Mouse (Mus musculus) CD4-positive helper T cell, adult 2 months (primary cell): ENCODE results near the gene Hp1bp3.
A peak's percentile ranks its signal among the peaks of the same experiment; 100 is the strongest.

Experiments used
- DNase-seq: peaks from one replicate; pipeline ENCODE4 v3.0.0-alpha.2; 2012; ENCODE audit warnings: low read depth, missing footprints, low spot score

Gene Hp1bp3

GRCm38 (mm10) chr4:138222396-138222795 is 6.3 kb downstream of the Hp1bp3 start:
- DNase-seq = peak; percentile 53

- peak; percentile 43 for DNase-seq
Observed at GRCm38 (mm10) chr4:138223623-138224022, 7.5 kb downstream of the Hp1bp3 start.

GRCm38 (mm10) chr4:138246756-138247665 is 30.9 kb downstream of the Hp1bp3 start:
- DNase-seq = peak; percentile 23

GRCm38 (mm10) chr4:138250088-138250960 is 34.2 kb downstream of the Hp1bp3 start, which contains the start of the genes Sh2d5 and Kif17:
Gene Sh2d5, plus strand, starts transcription at chr4:138250403.
Gene Kif17, plus strand, starts transcription at chr4:138250435.
- DNase-seq = peak; percentile 83

- DNase-seq = peak; percentile 34
Observed at GRCm38 (mm10) chr4:138251819-138252218, 35.7 kb downstream of the Hp1bp3 start.

- DNase-seq = no peak
Observed at GRCm38 (mm10) chr4:138252231-138252630, 36.1 kb downstream of the Hp1bp3 start.

- peak; percentile 44 for DNase-seq
Observed at GRCm38 (mm10) chr4:138257116-138257687, 41.1 kb downstream of the Hp1bp3 start.

- no peak for DNase-seq
Observed at GRCm38 (mm10) chr4:138258663-138259062, 42.6 kb downstream of the Hp1bp3 start.

GRCm38 (mm10) chr4:138259482-138259881 is 43.4 kb downstream of the Hp1bp3 start:
- DNase-seq = peak; percentile 38

GRCm38 (mm10) chr4:138261843-138262681 is 46.0 kb downstream of the Hp1bp3 start:
- DNase-seq = peak; percentile 84

GRCm38 (mm10) chr4:138267869-138268268 is 51.8 kb downstream of the Hp1bp3 start:
- DNase-seq = no peak

GRCm38 (mm10) chr4:138272011-138272997 is 56.2 kb downstream of the Hp1bp3 start:
- DNase-seq = no peak

- no peak for DNase-seq
Observed at GRCm38 (mm10) chr4:138278346-138278745, 62.2 kb downstream of the Hp1bp3 start.

- DNase-seq = peak; percentile 86
Observed at GRCm38 (mm10) chr4:138282834-138283233, 66.7 kb downstream of the Hp1bp3 start.

- no peak for DNase-seq
Observed at GRCm38 (mm10) chr4:138286411-138286810, 70.3 kb downstream of the Hp1bp3 start.

- no peak for DNase-seq
Observed at GRCm38 (mm10) chr4:138288691-138289090, 72.6 kb downstream of the Hp1bp3 start.

- DNase-seq = no peak
Observed at GRCm38 (mm10) chr4:138292028-138292427, 75.9 kb downstream of the Hp1bp3 start.

GRCm38 (mm10) chr4:138293261-138293948 is 77.3 kb downstream of the Hp1bp3 start:
- DNase-seq = no peak

- no peak for DNase-seq
Observed at GRCm38 (mm10) chr4:138293949-138294550, 78.0 kb downstream of the Hp1bp3 start.
